8 mouse cellular contexts compared by ENCODE assay signal in the genomic region with DNA sequence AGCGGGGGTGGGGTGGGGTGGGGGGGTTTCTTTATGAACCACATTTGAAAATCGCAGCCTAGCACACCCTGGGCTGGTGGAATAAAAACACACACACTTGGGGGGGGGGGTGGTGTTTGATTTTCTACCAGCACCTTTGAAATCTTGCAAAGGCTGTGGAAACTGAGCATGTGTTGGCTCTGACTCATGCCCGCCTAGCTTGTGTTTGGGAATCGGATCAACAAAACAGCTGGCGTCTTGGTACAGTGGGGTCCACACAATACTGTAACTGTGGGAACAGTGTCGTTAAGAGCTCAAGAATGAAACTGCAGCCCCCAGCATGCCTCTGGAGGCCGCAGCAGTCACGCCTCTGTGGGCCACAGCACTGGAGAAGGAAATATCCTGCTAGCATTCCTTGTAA. TPM values are rescaled to one million over a fixed set of nuclear protein-coding genes. Genes with fewer than 3 reads are reported as not detected.
A peak's percentile ranks its signal among the peaks of the same experiment; 100 is the strongest.
DNase-seq lines count a peak whose midpoint lies in the region; ATAC-seq and TF ChIP-seq lines count a peak whose summit lies in the region.

No protein-coding gene starts in this region.

- TF ChIP-seq CTCF in C2C12 (IDR thresholded peaks at IDR 0.05; ENCODE audit: control insufficient read depth, insufficient read depth, insufficient read length) = no peak

- no peak overlapping the region for H3ac ChIP-seq in C2C12 (ENCODE audit: control insufficient read depth, insufficient read length, low read depth)

- no peak overlapping the region for H3K4me2 ChIP-seq in hindbrain, embryonic 15.5 days
- H3K4me2 ChIP-seq in limb, embryonic 15.5 days = no peak overlapping the region

- no peaks in the 10 kb centered on the region; the same call in 1 of the 2 replicates for H3K4me1 ChIP-seq in hindbrain, embryonic 15.5 days (replicated peaks)
- no peaks in the 10 kb centered on the region for H3K4me1 ChIP-seq in limb, embryonic 15.5 days

- no peak overlapping the region for H3K9ac ChIP-seq in hindbrain, embryonic 15.5 days
- H3K9ac ChIP-seq in limb, embryonic 15.5 days = no peak overlapping the region

- peak; percentile 94 for ATAC-seq in hindbrain, embryonic 15.5 days (ENCODE audit: low FRiP score, low read depth)
- ATAC-seq in limb, embryonic 15.5 days (ENCODE audit: insufficient number of reproducible peaks, low FRiP score, low TSS enrichment, low read depth) = peak; percentile 65; the same call in 1 of the 2 replicates
- no peak for ATAC-seq in granulocyte monocyte progenitor cell, adult 5-6 weeks (replicated peaks; ENCODE audit: poor library complexity, severe bottlenecking)

- no peaks in the 10 kb centered on the region for H3K27me3 ChIP-seq in C2C12 (ENCODE audit: control insufficient read depth, insufficient read depth, insufficient read length)
- no peaks in the 10 kb centered on the region for H3K27me3 ChIP-seq in hindbrain, embryonic 15.5 days
- H3K27me3 ChIP-seq in limb, embryonic 15.5 days = no peaks in the 10 kb centered on the region

- peak overlapping the region; percentile 57 for H3K27ac ChIP-seq in hindbrain, embryonic 15.5 days (replicated peaks)
- no peak overlapping the region; the same call in 1 of the 2 replicates for H3K27ac ChIP-seq in limb, embryonic 15.5 days

- H3K36me3 ChIP-seq in C2C12 (ENCODE audit: control insufficient read depth, insufficient read depth) = no peaks in the 10 kb centered on the region
- H3K36me3 ChIP-seq in hindbrain, embryonic 15.5 days = no peaks in the 10 kb centered on the region
- H3K36me3 ChIP-seq in limb, embryonic 15.5 days = no peaks in the 10 kb centered on the region

- H3K4me3 ChIP-seq in C2C12 (ENCODE audit: insufficient read depth, poor library complexity, severe bottlenecking) = no peak overlapping the region
- no peak overlapping the region for H3K4me3 ChIP-seq in hindbrain, embryonic 15.5 days
- no peak overlapping the region for H3K4me3 ChIP-seq in limb, embryonic 15.5 days

- peak; percentile 84 for DNase-seq in brain, adult 2 months (ENCODE audit: low read depth, low spot score)
- peak; percentile 52 for DNase-seq in right cerebral cortex, postnatal 25 days
- DNase-seq in urinary bladder, postnatal 4 days (ENCODE audit: low spot score in 2 of 2) = no peak
- DNase-seq in cerebellum, adult 8-10 months = no peak

- WGBS in hindbrain, embryonic 15.5 days = 31% methylated on average over 8 of the region's 8 CpGs
- 44% methylated on average over 8 of the region's 8 CpGs for WGBS in limb, embryonic 15.5 days

- H3K79me3 ChIP-seq in C2C12 (ENCODE audit: low read depth) = no peaks in the 10 kb centered on the region

- no peaks in the 10 kb centered on the region for H3K9me3 ChIP-seq in hindbrain, embryonic 15.5 days
- no peaks in the 10 kb centered on the region for H3K9me3 ChIP-seq in limb, embryonic 15.5 days

- no peaks in the 10 kb centered on the region for H3K79me2 ChIP-seq in C2C12 (ENCODE audit: control insufficient read depth, insufficient read depth)

TF ChIP-seq in C2C12, 6 proteins besides CTCF, POLR2A, EP300 and RAD21:
- TF ChIP-seq MYOD1 (IDR thresholded peaks at IDR 0.05; ENCODE audit: control insufficient read depth, insufficient read length, low read depth) (peak; percentile 71), MAX (IDR thresholded peaks at IDR 0.05) (no peak)
TF ChIP-seq in C2C12: peak in this region for 1.

RNA-seq across cellular contexts. Expression of a gene that starts 50.2 kb away (rescaled TPM):
- polyA plus RNA-seq in C2C12 (2012; fragmentation: generic; extraction: Trizol) = 10.6 TPM
- polyA plus RNA-seq in hindbrain, embryonic 15.5 days (2015; fragmentation: Nextera tagmentation; extraction: Ambion mirVana) = 2.6 and 2.9 TPM in 2 replicates
- polyA plus RNA-seq in limb, embryonic 15.5 days (2015; fragmentation: Nextera tagmentation; extraction: Ambion mirVana) = 16.7 and 17.7 TPM in 2 replicates
- 10.9 and 21.3 TPM in 2 replicates for total RNA-seq in granulocyte monocyte progenitor cell, adult 5-6 weeks (2014; fragmentation: Nextera tagmentation)
- total RNA-seq in granulocyte monocyte progenitor cell, adult 5-6 weeks (2017) = 8.9 and 12.8 TPM in 2 replicates

Comparison
In these comparisons a context has a peak if more than half of its experiments do, and no peak if none do; other contexts are left out.
1. DNase-seq: peak in brain, adult 2 months (single experiment) and right cerebral cortex, postnatal 25 days (single experiment); none in urinary bladder, postnatal 4 days (0 of 2) and cerebellum, adult 8-10 months (single experiment).